Mouse (Mus musculus): ENCODE results near the gene Pnpla7. TPM values are rescaled to one million over a fixed set of nuclear protein-coding genes. Genes with fewer than 3 reads are reported as not detected.
"Not testable (repeated sequence)": the region's sequence is repeated elsewhere in the genome, so short reads cannot be mapped to it uniquely, and the experiment has no call there.

The Pnpla7 gene
- polyA plus RNA-seq, 1 experiment from 2014 or later = 7.0 TPM

DNA sequence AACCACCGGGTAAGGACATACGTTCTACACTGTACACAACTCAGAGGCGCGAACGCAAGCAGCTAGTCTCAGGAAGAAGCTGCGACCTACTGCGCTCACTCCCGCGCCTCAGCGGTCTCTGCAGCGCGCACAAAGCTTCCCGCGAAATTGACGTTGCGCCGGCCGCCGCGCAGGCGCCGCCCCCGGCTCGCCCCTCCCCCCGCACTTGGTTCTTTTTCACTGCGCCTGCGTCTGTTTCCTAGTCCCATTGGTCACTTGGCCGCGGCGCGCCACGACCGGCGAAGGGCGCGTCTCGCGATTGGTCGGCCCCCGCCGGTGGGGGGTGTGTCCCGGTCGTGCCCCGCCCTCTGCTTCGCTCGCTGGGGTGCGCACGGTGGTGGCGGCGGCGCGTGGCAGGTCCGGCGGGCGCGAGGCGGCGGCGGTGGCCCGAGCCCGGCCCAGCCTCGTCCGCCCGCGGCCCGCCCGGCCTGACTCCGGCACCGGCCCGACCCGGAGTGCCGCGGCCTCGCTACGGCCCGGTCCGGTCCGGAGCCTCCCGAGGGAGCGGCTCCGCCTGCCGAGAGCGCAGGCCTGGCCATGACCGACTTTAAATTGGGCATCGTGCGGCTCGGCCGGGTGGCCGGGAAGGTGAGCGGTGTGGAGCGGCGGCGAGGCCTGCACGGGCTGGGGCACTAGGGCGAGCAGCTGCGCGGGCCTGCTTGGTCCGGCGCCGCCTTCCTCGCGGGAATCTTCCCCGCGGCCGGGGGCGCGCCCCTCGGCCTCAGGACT lies 26.2 kb upstream of the Pnpla7 start, which contains the start of gene Zmynd19:
Zmynd19 (plus strand) TSS at position 372 of the 768 bp plus-strand sequence.
- WGBS = under 1% methylated on average over 102 of the region's 108 CpGs
- Histone ChIP-seq H3K27ac (peak within 1 kb of the TSS; percentile 69), H3K27me3 (no peaks in the 10 kb centered on the region), H3K4me2 (replicated peaks) (peak within 1 kb of the TSS; percentile 87), H3K36me3 (peaks cover 29% of the 10 kb centered on the region), H3K4me1 (peaks cover 9% of the 10 kb centered on the region; the same call in 1 of the 2 replicates), H3K9me3 (no peaks in the 10 kb centered on the region), H3K9ac (peak within 1 kb of the TSS; percentile 78), H3K4me3 (peak within 1 kb of the TSS; percentile 98)
- ATAC-seq (ENCODE audit: insufficient number of reproducible peaks, insufficient read depth, low FRiP score, low TSS enrichment) = peak; percentile 96

DNA sequence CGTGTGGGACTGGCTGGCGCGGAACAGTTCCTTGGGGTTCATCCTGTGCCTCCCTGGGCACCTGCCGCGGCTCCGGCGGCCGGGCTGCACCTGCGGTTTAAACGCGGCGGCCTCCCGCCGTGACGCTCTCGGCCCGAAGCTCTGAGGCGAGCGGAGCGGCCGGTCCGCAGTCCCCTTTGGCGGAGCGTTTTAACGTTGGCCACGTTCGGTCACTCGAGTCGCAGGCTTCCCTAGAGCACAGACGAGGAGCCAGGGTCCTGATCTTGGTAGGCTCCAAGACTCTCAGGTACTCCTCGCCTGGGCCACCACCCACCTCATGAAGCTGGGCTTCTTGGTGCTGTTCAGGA lies 25.7 kb upstream of the Pnpla7 start:
- no peak overlapping the region for H3K27ac ChIP-seq
- H3K27me3 ChIP-seq = no peaks in the 10 kb centered on the region
- peak overlapping the region; percentile 87 for H3K4me2 ChIP-seq (replicated peaks)
- H3K36me3 ChIP-seq = peaks cover 34% of the 10 kb centered on the region
- peaks cover 9% of the 10 kb centered on the region; the same call in 1 of the 2 replicates for H3K4me1 ChIP-seq
- no peaks in the 10 kb centered on the region for H3K9me3 ChIP-seq
- WGBS = 0% methylated on average over 22 of the region's 31 CpGs
- no peak for ATAC-seq (ENCODE audit: insufficient number of reproducible peaks, insufficient read depth, low FRiP score, low TSS enrichment)
- H3K4me3 ChIP-seq = peak overlapping the region; percentile 98
- peak overlapping the region; percentile 78 for H3K9ac ChIP-seq

- no peak for ATAC-seq (ENCODE audit: insufficient number of reproducible peaks, insufficient read depth, low FRiP score, low TSS enrichment)
- 88% methylated on average over 4 of the region's 4 CpGs for whole genome bisulfite sequencing
- H3K4me2 ChIP-seq (replicated peaks) = no peak overlapping the region
- H3K9ac ChIP-seq = no peak overlapping the region
- peaks cover 57% of the 10 kb centered on the region for H3K36me3 ChIP-seq
- H3K9me3 ChIP-seq = no peaks in the 10 kb centered on the region
- no peak overlapping the region for H3K27ac ChIP-seq
- peaks cover 9% of the 10 kb centered on the region; the same call in 1 of the 2 replicates for H3K4me1 ChIP-seq
- H3K4me3 ChIP-seq = no peak overlapping the region
- H3K27me3 ChIP-seq = no peaks in the 10 kb centered on the region
Measured at GRCm38 (mm10) chr2:24952537-24953055, 23.2 kb upstream of the Pnpla7 start.

DNA sequence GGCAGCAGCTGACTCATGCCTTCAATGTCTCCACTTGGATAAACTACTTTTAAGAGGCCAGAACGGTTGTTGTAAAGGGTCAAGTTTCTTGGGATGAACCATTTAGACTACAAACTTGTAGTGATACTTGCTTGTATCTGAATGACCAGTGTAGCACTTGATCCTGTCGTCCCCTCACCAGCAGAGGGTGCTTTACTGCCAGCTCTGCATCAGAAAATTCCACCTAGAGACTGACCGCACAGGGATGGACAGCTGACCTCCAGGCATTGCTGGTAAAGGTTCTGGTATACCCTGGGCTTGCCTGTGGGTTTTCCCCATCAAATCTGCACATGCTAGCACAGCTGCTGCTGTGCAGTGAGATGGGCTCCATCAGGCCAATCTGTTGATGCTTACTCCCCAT lies 14.9 kb upstream of the Pnpla7 start:
- Histone ChIP-seq H3K27me3 (no peaks in the 10 kb centered on the region), H3K36me3 (peaks cover 59% of the 10 kb centered on the region), H3K4me3 (no peak overlapping the region), H3K27ac (no peak overlapping the region), H3K9ac (no peak overlapping the region), H3K4me1 (peaks cover 5% of the 10 kb centered on the region), H3K4me2 (replicated peaks) (no peak overlapping the region), H3K9me3 (no peaks in the 10 kb centered on the region)
- WGBS = 28% methylated on average over 3 of the region's 3 CpGs
- ATAC-seq (ENCODE audit: insufficient number of reproducible peaks, insufficient read depth, low FRiP score, low TSS enrichment) = 0 out of 2 replicates have a peak, but pooled peaks have one; percentile 23

- Histone ChIP-seq H3K9ac (peak within 1 kb of the TSS; percentile 78), H3K4me1 (peaks cover 5% of the 10 kb centered on the region), H3K27me3 (no peaks in the 10 kb centered on the region), H3K27ac (no peak within 1 kb of the TSS), H3K9me3 (no peaks in the 10 kb centered on the region), H3K4me2 (replicated peaks) (peak within 1 kb of the TSS; percentile 71), H3K4me3 (peak within 1 kb of the TSS; percentile 74), H3K36me3 (peaks cover 54% of the 10 kb centered on the region)
- ATAC-seq (ENCODE audit: insufficient number of reproducible peaks, insufficient read depth, low FRiP score, low TSS enrichment) = peak; percentile 77
- 2% methylated on average over 28 of the region's 28 CpGs for WGBS
Measured at GRCm38 (mm10) chr2:24962304-24963000, 13.4 kb upstream of the Pnpla7 start, which contains the start of gene Dph7. Gene Dph7, plus strand, starts transcription at chr2:24962400.

DNA sequence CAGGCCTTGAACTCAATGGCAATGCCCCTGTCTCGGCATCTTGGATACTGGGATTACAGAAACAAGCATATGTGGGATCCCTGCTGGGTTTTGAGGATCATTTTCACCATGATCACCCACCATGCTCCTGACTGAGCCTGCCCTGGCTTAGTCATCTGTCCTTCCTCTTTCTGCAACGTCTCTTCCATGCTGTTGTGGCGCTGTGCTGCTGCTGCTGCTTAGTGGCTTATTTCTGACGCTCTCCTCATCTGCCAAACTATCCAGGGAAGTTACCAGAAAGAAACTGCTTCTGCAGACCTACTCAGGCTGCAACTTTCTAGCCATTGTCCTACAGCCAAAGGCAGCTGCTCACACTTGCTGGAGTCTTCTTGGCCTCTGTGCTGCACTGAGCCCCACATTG lies 5.4 kb upstream of the Pnpla7 start:
- Histone ChIP-seq H3K27me3 (no peaks in the 10 kb centered on the region), H3K4me2 (replicated peaks) (no peak overlapping the region), H3K27ac (no peak overlapping the region), H3K36me3 (peaks cover 70% of the 10 kb centered on the region), H3K9me3 (no peaks in the 10 kb centered on the region), H3K4me3 (no peak overlapping the region), H3K4me1 (peaks cover 11% of the 10 kb centered on the region; the same call in 1 of the 2 replicates), H3K9ac (no peak overlapping the region)
- 89% methylated on average over 4 of the region's 4 CpGs for WGBS
- ATAC-seq (ENCODE audit: insufficient number of reproducible peaks, insufficient read depth, low FRiP score, low TSS enrichment) = no peak

DNA sequence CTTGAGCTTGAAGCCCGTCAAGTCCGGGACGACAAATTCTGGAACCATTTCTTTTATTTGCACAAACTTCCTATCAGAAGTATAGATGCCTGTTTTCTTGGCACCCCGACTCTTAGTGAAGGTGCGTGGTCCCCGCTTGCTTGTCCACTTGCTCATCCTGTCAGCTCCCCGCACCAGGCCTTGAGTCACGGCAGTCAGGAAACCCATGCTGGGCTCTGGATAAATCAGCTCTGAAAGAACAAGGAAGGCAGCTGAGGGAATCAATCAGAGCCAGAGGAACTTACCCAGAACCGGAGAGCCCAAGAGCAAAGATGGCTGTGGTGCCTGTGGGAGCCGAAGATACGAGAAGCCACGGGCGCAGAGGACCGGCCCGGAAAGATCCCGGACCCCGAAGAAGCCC lies 1.4 kb upstream of the Pnpla7 start:
- not testable (repeated sequence) for H3K9me3 ChIP-seq; ATAC-seq (ENCODE audit: insufficient number of reproducible peaks, insufficient read depth, low FRiP score, low TSS enrichment); H3K27me3 ChIP-seq
- Histone ChIP-seq H3K9ac (peak overlapping the region; percentile 71), H3K36me3 (peaks cover 38% of the 10 kb centered on the region), H3K4me3 (peak overlapping the region; percentile 80), H3K4me2 (replicated peaks) (peak overlapping the region; percentile 94), H3K4me1 (peaks cover 17% of the 10 kb centered on the region; the same call in 1 of the 2 replicates), H3K27ac (peak overlapping the region; percentile 93)
- 1% methylated on average over 17 of the region's 17 CpGs for WGBS

DNA sequence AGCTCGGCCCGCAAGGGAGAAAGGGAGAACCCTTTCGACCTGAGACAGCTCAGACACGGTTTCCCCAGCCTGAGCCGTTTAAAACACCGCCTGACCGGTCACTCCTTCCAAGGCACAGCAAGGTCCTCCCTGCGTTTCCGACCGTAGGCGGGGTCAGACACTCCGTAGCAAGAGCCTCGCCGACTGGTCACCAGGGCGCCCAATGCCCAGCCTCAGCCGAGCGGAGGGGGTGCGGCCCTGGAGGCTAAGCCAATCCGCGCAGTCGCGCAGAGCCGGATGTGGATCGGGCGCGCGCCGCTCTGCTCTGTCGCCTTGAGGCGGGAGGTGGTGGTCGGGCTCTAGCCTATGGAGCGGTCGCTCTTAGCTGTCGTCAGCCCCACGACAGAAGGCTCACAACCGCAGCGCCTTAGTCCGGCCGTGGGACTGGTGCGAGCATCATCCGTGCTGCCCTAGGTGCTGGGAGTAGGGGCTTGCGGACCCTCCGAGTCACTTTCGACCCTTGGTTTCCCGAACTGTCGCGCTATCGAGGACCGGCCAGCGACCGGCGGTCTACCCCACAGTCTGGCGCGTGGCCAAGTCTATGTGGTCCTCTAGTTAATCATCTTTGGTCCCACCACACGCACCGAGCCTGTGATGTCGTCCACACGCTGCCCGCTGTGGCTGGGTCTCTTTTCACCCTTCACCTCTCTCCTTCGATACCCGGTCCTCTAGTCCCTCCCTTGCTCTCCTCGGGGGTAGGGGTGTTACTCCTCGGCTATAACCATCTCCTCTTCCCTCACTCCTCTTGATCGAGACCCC lies 728 bp upstream of the Pnpla7 start, which contains the start of gene Mrpl41:
Mrpl41 (minus strand) TSS at position 193 of the 798 bp plus-strand sequence.
- H3K27ac ChIP-seq = peak within 1 kb of the TSS; percentile 93
- H3K9me3 ChIP-seq = no peaks in the 10 kb centered on the region
- peak; percentile 99 for ATAC-seq (ENCODE audit: insufficient number of reproducible peaks, insufficient read depth, low FRiP score, low TSS enrichment)
- peaks cover 32% of the 10 kb centered on the region for H3K36me3 ChIP-seq
- H3K4me3 ChIP-seq = peak within 1 kb of the TSS; percentile 80
- H3K4me1 ChIP-seq = peaks cover 17% of the 10 kb centered on the region; the same call in 1 of the 2 replicates
- no peaks in the 10 kb centered on the region for H3K27me3 ChIP-seq
- peak within 1 kb of the TSS; percentile 94 for H3K4me2 ChIP-seq (replicated peaks)
- under 1% methylated on average over 64 of the region's 64 CpGs for WGBS
- peak within 1 kb of the TSS; percentile 71 for H3K9ac ChIP-seq

DNA sequence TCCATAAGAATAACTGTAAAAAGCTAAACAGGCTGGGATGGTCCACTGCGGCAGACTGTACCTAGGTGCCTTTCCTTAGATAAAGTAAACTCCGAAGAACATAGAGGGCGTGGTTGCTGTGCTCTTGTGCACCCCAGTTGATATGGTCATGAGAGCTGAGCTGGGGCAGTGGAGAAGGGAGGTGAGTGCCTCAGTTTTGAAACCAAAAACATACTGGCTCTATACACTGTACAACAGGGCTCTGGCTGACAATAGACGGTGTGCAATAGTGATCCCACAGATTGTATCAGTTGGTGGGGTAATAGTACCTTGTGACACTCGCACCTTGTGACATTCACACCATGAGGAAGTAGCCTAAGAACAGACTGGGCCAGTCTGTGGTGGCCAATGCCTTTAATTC lies 1.1 kb downstream of the Pnpla7 start:
- Histone ChIP-seq H3K27ac (no peak overlapping the region), H3K9ac (no peak overlapping the region), H3K4me1 (peaks cover 17% of the 10 kb centered on the region; the same call in 1 of the 2 replicates), H3K9me3 (no peaks in the 10 kb centered on the region), H3K4me3 (no peak overlapping the region), H3K4me2 (replicated peaks) (no peak overlapping the region), H3K36me3 (peaks cover 13% of the 10 kb centered on the region), H3K27me3 (no peaks in the 10 kb centered on the region)
- WGBS = 90% methylated on average over 5 of the region's 5 CpGs
- no peak for ATAC-seq (ENCODE audit: insufficient number of reproducible peaks, insufficient read depth, low FRiP score, low TSS enrichment)

GRCm38 (mm10) chr2:24987762-24988161 lies 11.9 kb downstream of the Pnpla7 start:
- no peak overlapping the region for H3K4me3 ChIP-seq

GRCm38 (mm10) chr2:24995332-24995731 lies 19.5 kb downstream of the Pnpla7 start:
- Histone ChIP-seq H3K27me3 (no peaks in the 10 kb centered on the region), H3K9ac (no peak overlapping the region), H3K4me2 (replicated peaks) (no peak overlapping the region), H3K4me1 (no peaks in the 10 kb centered on the region), H3K4me3 (no peak overlapping the region), H3K9me3 (no peaks in the 10 kb centered on the region), H3K27ac (no peak overlapping the region), H3K36me3 (no peaks in the 10 kb centered on the region)
- WGBS = 91% methylated on average over 6 of the region's 6 CpGs
- ATAC-seq (ENCODE audit: insufficient number of reproducible peaks, insufficient read depth, low FRiP score, low TSS enrichment) = no peak

More at GRCm38 (mm10) chr2:24987762-24988161, 11.9 kb downstream of the Pnpla7 start:
- H3K4me2 ChIP-seq (replicated peaks) = no peak overlapping the region
- H3K4me1 ChIP-seq = no peaks in the 10 kb centered on the region
- no peak for ATAC-seq (ENCODE audit: insufficient number of reproducible peaks, insufficient read depth, low FRiP score, low TSS enrichment)
- no peak overlapping the region for H3K27ac ChIP-seq
- H3K36me3 ChIP-seq = no peaks in the 10 kb centered on the region
- no peaks in the 10 kb centered on the region for H3K27me3 ChIP-seq
- H3K9ac ChIP-seq = no peak overlapping the region
- 67% methylated on average over 2 of the region's 2 CpGs for WGBS
- H3K9me3 ChIP-seq = no peaks in the 10 kb centered on the region
